In the genomic region with DNA sequence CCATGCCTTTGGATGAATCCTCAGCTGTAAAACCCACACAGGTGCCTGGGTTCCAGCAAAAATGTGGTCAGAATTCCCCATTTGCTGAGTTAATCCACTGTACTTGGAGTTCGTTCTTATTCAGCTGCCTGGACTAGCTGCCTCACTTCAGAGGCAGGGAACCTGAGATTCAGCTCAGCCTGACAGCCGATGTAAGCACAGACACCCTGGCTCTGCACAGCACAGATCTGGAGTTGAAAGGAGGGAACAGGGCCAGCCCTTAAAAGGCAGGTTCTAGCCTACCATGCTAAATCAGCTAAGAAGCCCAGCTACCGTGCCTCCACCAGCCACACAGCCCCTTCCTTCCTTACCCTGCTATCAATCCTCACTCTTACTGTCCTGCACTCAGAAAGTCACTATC, we compare ENCODE assay signal across 30 mouse cellular contexts.
DNase-seq lines count a peak whose midpoint lies in the region; TF ChIP-seq lines count a peak whose summit lies in the region.
"Had no signal": no experiment of that assay in that cellular context is flagged by ENCODE, and none has a peak within 500 bp of the region (broad histone marks: within the 10 kb centered on the region; RNA-seq: fewer than 3 reads in every experiment).

No protein-coding gene starts in this region.

- 0 out of 2 replicates have a peak, but pooled peaks have one; percentile 31 for TF ChIP-seq POLR2A in cortical plate, adult 2 months (IDR thresholded peaks at IDR 0.05; ENCODE audit: extremely low read depth, insufficient read depth, low read length)

- intact Hi-C loops in left cerebral cortex, postnatal 10 days (cut with DNase I), result no loop called here

- H3K27ac ChIP-seq in cortical plate, adult 2 months (ENCODE audit: insufficient read depth, low read length), result peak overlapping the region; percentile 97
- H3K27ac ChIP-seq: embryonic facial prominence, embryonic 12.5 days; forebrain, embryonic 15.5 days; hindbrain, embryonic 12.5 days; liver, embryonic 14.5 days; macrophage; stomach, postnatal 0 days had no signal

- DNase-seq in left cerebral cortex, adult 11 months (ENCODE audit: low spot score), result peak; percentile 28
- no peak for DNase-seq in left cerebral cortex, postnatal 10 days (ENCODE audit: extremely low spot score in 1 of 2, low spot score in 2 of 2)
- DNase-seq in right cerebral cortex, adult 18-20 months, result peak; percentile 45
- no peak for DNase-seq in right cerebral cortex, postnatal 4 days
- peak; percentile 53 for DNase-seq in telencephalon, adult 2 months (ENCODE audit: low read depth, low spot score)
- DNase-seq in spleen, postnatal 36 days (ENCODE audit: low spot score in 2 of 2), result no peak
- DNase-seq: adrenal gland, adult 8-10 months; B cell, adult 2 months; cerebellum, adult 8-10 months; embryo, embryonic 11 days; gastrocnemius, postnatal 14 days; heart, adult 18-20 months; heart, postnatal 36 days; kidney, adult 8-10 months; kidney, postnatal 10 days; liver; lung, adult 2 months; lung, postnatal 10 days; midbrain, embryonic 14.5 days; right cerebral cortex, postnatal 14 days; spleen, adult 18-20 months; thymus, adult 2 months; thymus, postnatal 4 days had no signal

- H3K4me1 ChIP-seq in cortical plate, adult 2 months (ENCODE audit: control insufficient read depth, insufficient read depth, low read length), result peaks cover 18% of the 10 kb centered on the region
- H3K4me1 ChIP-seq: embryonic facial prominence, embryonic 12.5 days had no signal

- TF ChIP-seq CTCF in cortical plate, adult 2 months (IDR thresholded peaks at IDR 0.05; ENCODE audit: extremely low read depth, insufficient read depth, low read length), result no peak

- no peak overlapping the region for H3K4me3 ChIP-seq in cortical plate, adult 2 months (ENCODE audit: insufficient read depth, low read length)
- H3K4me3 ChIP-seq: embryonic facial prominence, embryonic 12.5 days; forebrain, embryonic 15.5 days; hindbrain, embryonic 12.5 days had no signal

Comparison
In these comparisons a context has a peak if more than half of its experiments do, and no peak if none do; other contexts are left out.
1. DNase-seq: peak in left cerebral cortex, adult 11 months (single experiment), right cerebral cortex, adult 18-20 months (single experiment) and telencephalon, adult 2 months (single experiment); none in left cerebral cortex, postnatal 10 days (0 of 2), right cerebral cortex, postnatal 4 days (single experiment) and spleen, postnatal 36 days (0 of 2).